Mouse (Mus musculus): ENCODE measurements at regions not wholly inside any gene's neighbourhood (a gene's known extent, or its start where the extent isn't known, plus 50 kb on each side); places are given as distances from the start of the nearest gene placed in this dataset.

- no peak overlapping the region for H3K4me3 ChIP-seq
- TF ChIP-seq SRF (IDR thresholded peaks at IDR 0.05; ENCODE audit: control insufficient read depth, insufficient read length, low read depth) (no peak), E2F4 (IDR thresholded peaks at IDR 0.05; ENCODE audit: insufficient read depth) (no peak), USF1 (IDR thresholded peaks at IDR 0.05; ENCODE audit: low read depth) (no peak), TCF3 (IDR thresholded peaks at IDR 0.05; ENCODE audit: insufficient read length, low read depth) (no peak), MAX (IDR thresholded peaks at IDR 0.05; ENCODE audit: low read depth) (no peak), TCF12 (IDR thresholded peaks at IDR 0.05; ENCODE audit: insufficient read depth, poor library complexity, severe bottlenecking) (no peak), MYOD1 (IDR thresholded peaks at IDR 0.05; ENCODE audit: control insufficient read depth in 1 of 3, insufficient read length in 2 of 3, low read depth in 2 of 3) (no peak), POLR2AphosphoS2 (IDR thresholded peaks at IDR 0.05; ENCODE audit: insufficient read length, low read depth) (no peak), MYOG (IDR thresholded peaks at IDR 0.05; ENCODE audit: control insufficient read depth in 1 of 3, insufficient read depth in 1 of 3, insufficient read length in 2 of 3, low read depth in 2 of 3) (no peak), CEBPB (IDR thresholded peaks at IDR 0.05; ENCODE audit: insufficient read depth, poor library complexity, severe bottlenecking) (no peak), REST (IDR thresholded peaks at IDR 0.05; ENCODE audit: insufficient read depth, insufficient read length) (no peak), POLR2A (IDR thresholded peaks at IDR 0.05; ENCODE audit: insufficient read length, low read depth) (no peak)
- no peaks in the 10 kb centered on the region for H3K27me3 ChIP-seq (ENCODE audit: control insufficient read depth, insufficient read depth, insufficient read length)
- no peak overlapping the region for H3K4me2 ChIP-seq (ENCODE audit: low read depth)
- no peaks in the 10 kb centered on the region for H3K36me3 ChIP-seq (ENCODE audit: control insufficient read depth, insufficient read depth)
- H3ac ChIP-seq (ENCODE audit: control insufficient read depth, insufficient read length) = no peak overlapping the region
- H3K79me2 ChIP-seq (ENCODE audit: control insufficient read depth, insufficient read depth) = no peaks in the 10 kb centered on the region
Measured at GRCm38 (mm10) chr4:105961686-105962360, 172.2 kb downstream of the Gm12728 start.

- TF ChIP-seq POLR2A (IDR thresholded peaks at IDR 0.05; ENCODE audit: insufficient read length, low read depth) = no peak
- TF ChIP-seq SRF (IDR thresholded peaks at IDR 0.05; ENCODE audit: control insufficient read depth, insufficient read length, low read depth) = no peak
- no peak for TF ChIP-seq MAX (IDR thresholded peaks at IDR 0.05; ENCODE audit: low read depth)
- TF ChIP-seq REST (IDR thresholded peaks at IDR 0.05; ENCODE audit: insufficient read depth, insufficient read length) = no peak
- no peak for TF ChIP-seq TCF3 (IDR thresholded peaks at IDR 0.05; ENCODE audit: insufficient read length, low read depth)
- no peaks in the 10 kb centered on the region for H3K27me3 ChIP-seq (ENCODE audit: control insufficient read depth, insufficient read depth, insufficient read length)
Measured at GRCm38 (mm10) chr4:105962542-105962941, 172.9 kb downstream of the Gm12728 start.

GRCm38 (mm10) chr4:105968324-105968723 is 178.7 kb downstream of the Gm12728 start:
- no peaks in the 10 kb centered on the region for H3K79me2 ChIP-seq (ENCODE audit: control insufficient read depth, insufficient read depth)
- no peak overlapping the region for H3K4me2 ChIP-seq (ENCODE audit: low read depth)
- no peaks in the 10 kb centered on the region for H3K27me3 ChIP-seq (ENCODE audit: control insufficient read depth, insufficient read depth, insufficient read length)
- H3K36me3 ChIP-seq (ENCODE audit: control insufficient read depth, insufficient read depth) = no peaks in the 10 kb centered on the region
- no peak for TF ChIP-seq MAX (IDR thresholded peaks at IDR 0.05; ENCODE audit: low read depth)
- no peak for TF ChIP-seq POLR2A (IDR thresholded peaks at IDR 0.05; ENCODE audit: insufficient read length, low read depth)
- TF ChIP-seq E2F4 (IDR thresholded peaks at IDR 0.05; ENCODE audit: insufficient read depth) = no peak
- TF ChIP-seq SRF (IDR thresholded peaks at IDR 0.05; ENCODE audit: control insufficient read depth, insufficient read length, low read depth) = no peak
- no peak for TF ChIP-seq REST (IDR thresholded peaks at IDR 0.05; ENCODE audit: insufficient read depth, insufficient read length)
- TF ChIP-seq USF1 (IDR thresholded peaks at IDR 0.05; ENCODE audit: low read depth) = no peak
- TF ChIP-seq TCF3 (IDR thresholded peaks at IDR 0.05; ENCODE audit: insufficient read length, low read depth) = no peak
- no peak for TF ChIP-seq POLR2AphosphoS2 (IDR thresholded peaks at IDR 0.05; ENCODE audit: insufficient read length, low read depth)
- TF ChIP-seq CEBPB (IDR thresholded peaks at IDR 0.05; ENCODE audit: insufficient read depth, poor library complexity, severe bottlenecking) = no peak
- TF ChIP-seq TCF12 (IDR thresholded peaks at IDR 0.05; ENCODE audit: insufficient read depth, poor library complexity, severe bottlenecking) = no peak
- no peak for TF ChIP-seq MYOG (IDR thresholded peaks at IDR 0.05; ENCODE audit: control insufficient read depth in 1 of 3, insufficient read depth in 1 of 3, insufficient read length in 2 of 3, low read depth in 2 of 3)
- no peak for TF ChIP-seq MYOD1 (IDR thresholded peaks at IDR 0.05; ENCODE audit: control insufficient read depth in 1 of 3, insufficient read length in 2 of 3, low read depth in 2 of 3)
- no peak overlapping the region for H3K4me3 ChIP-seq
- no peak overlapping the region for H3ac ChIP-seq (ENCODE audit: control insufficient read depth, insufficient read length)

More at GRCm38 (mm10) chr4:105962542-105962941, 172.9 kb downstream of the Gm12728 start:
- Histone ChIP-seq H3ac (ENCODE audit: control insufficient read depth, insufficient read length) (no peak overlapping the region), H3K36me3 (ENCODE audit: control insufficient read depth, insufficient read depth) (no peaks in the 10 kb centered on the region), H3K4me2 (ENCODE audit: low read depth) (no peak overlapping the region), H3K4me3 (no peak overlapping the region), H3K79me2 (ENCODE audit: control insufficient read depth, insufficient read depth) (no peaks in the 10 kb centered on the region)

GRCm38 (mm10) chr4:105969628-105970027 is 180.0 kb downstream of the Gm12728 start:
- TF ChIP-seq SRF (IDR thresholded peaks at IDR 0.05; ENCODE audit: control insufficient read depth, insufficient read length, low read depth) = no peak
- TF ChIP-seq TCF3 (IDR thresholded peaks at IDR 0.05; ENCODE audit: insufficient read length, low read depth) = no peak
- TF ChIP-seq POLR2A (IDR thresholded peaks at IDR 0.05; ENCODE audit: insufficient read length, low read depth) = no peak
- TF ChIP-seq CEBPB (IDR thresholded peaks at IDR 0.05; ENCODE audit: insufficient read depth, poor library complexity, severe bottlenecking) = no peak
- no peak for TF ChIP-seq E2F4 (IDR thresholded peaks at IDR 0.05; ENCODE audit: insufficient read depth)
- TF ChIP-seq MYOG (IDR thresholded peaks at IDR 0.05; ENCODE audit: control insufficient read depth in 1 of 3, insufficient read depth in 1 of 3, insufficient read length in 2 of 3, low read depth in 2 of 3) = no peak
- no peak for TF ChIP-seq USF1 (IDR thresholded peaks at IDR 0.05; ENCODE audit: low read depth)
- no peak for TF ChIP-seq MAX (IDR thresholded peaks at IDR 0.05; ENCODE audit: low read depth)
- TF ChIP-seq TCF12 (IDR thresholded peaks at IDR 0.05; ENCODE audit: insufficient read depth, poor library complexity, severe bottlenecking) = no peak
- H3ac ChIP-seq (ENCODE audit: control insufficient read depth, insufficient read length) = no peak overlapping the region
- H3K4me2 ChIP-seq (ENCODE audit: low read depth) = no peak overlapping the region
- no peaks in the 10 kb centered on the region for H3K36me3 ChIP-seq (ENCODE audit: control insufficient read depth, insufficient read depth)
- no peaks in the 10 kb centered on the region for H3K27me3 ChIP-seq (ENCODE audit: control insufficient read depth, insufficient read depth, insufficient read length)
- H3K4me3 ChIP-seq = no peak overlapping the region
- no peaks in the 10 kb centered on the region for H3K79me2 ChIP-seq (ENCODE audit: control insufficient read depth, insufficient read depth)

GRCm38 (mm10) chr4:105970056-105970455 is 180.4 kb downstream of the Gm12728 start:
- Histone ChIP-seq H3K36me3 (ENCODE audit: control insufficient read depth, insufficient read depth) (no peaks in the 10 kb centered on the region), H3K4me2 (ENCODE audit: low read depth) (no peak overlapping the region), H3K27me3 (ENCODE audit: control insufficient read depth, insufficient read depth, insufficient read length) (no peaks in the 10 kb centered on the region), H3K79me2 (ENCODE audit: control insufficient read depth, insufficient read depth) (no peaks in the 10 kb centered on the region), H3ac (ENCODE audit: control insufficient read depth, insufficient read length) (no peak overlapping the region), H3K4me3 (no peak overlapping the region)
- TF ChIP-seq SRF (IDR thresholded peaks at IDR 0.05; ENCODE audit: control insufficient read depth, insufficient read length, low read depth) (no peak), E2F4 (IDR thresholded peaks at IDR 0.05; ENCODE audit: insufficient read depth) (no peak), REST (IDR thresholded peaks at IDR 0.05; ENCODE audit: insufficient read depth, insufficient read length) (no peak), TCF12 (IDR thresholded peaks at IDR 0.05; ENCODE audit: insufficient read depth, poor library complexity, severe bottlenecking) (no peak), TCF3 (IDR thresholded peaks at IDR 0.05; ENCODE audit: insufficient read length, low read depth) (no peak), MYOG (IDR thresholded peaks at IDR 0.05; ENCODE audit: control insufficient read depth in 1 of 3, insufficient read depth in 1 of 3, insufficient read length in 2 of 3, low read depth in 2 of 3) (no peak), MAX (IDR thresholded peaks at IDR 0.05; ENCODE audit: low read depth) (no peak), USF1 (IDR thresholded peaks at IDR 0.05; ENCODE audit: low read depth) (no peak)

Data from myocyte (in vitro differentiated cells).